Mouse (Mus musculus) left cerebral cortex, postnatal 14 days (tissue): Measurements from ENCODE around the gene Nudt3. TPM values are rescaled to one million over a fixed set of nuclear protein-coding genes. Genes with fewer than 3 reads are reported as not detected.
"Not testable (repeated sequence)": the region's sequence is repeated elsewhere in the genome, so short reads cannot be mapped to it uniquely, and the experiment has no call there.

Experiments
- DNase-seq, 2 experiments: peaks; one replicate each; pipeline ENCODE4 v3.0.0; 2021 to 2022; ENCODE audit warnings: low spot score in 2 of 2, mixed read lengths in 1 of 2
- intact Hi-C: fragments of 180-260 bp; cut with DNase I; formaldehyde crosslinking; loops from one replicate; pipeline ENCODE4 v1.15.1; 2025
- long read RNA-seq, 2 experiments: library from polyadenylated mRNA; stranded (forward); transcript quantifications; one replicate each; pipeline ENCODE4 v2.0.0; 2021
- total RNA-seq, 2 experiments: library from RNA; stranded (reverse); gene quantifications; 2 replicates each; pipeline ENCODE4 v1.2.3; 2021

Nudt3 gene
- total RNA-seq: 100 to 1,000 TPM; 514 to 519 TPM
- long read RNA-seq, experiment 1, transcript Nudt3-203 (5 exons, 996 nt): minor isoform, 9 of 181 reads
- long read RNA-seq, experiment 1, transcript Nudt3-201 (5 exons, 2,223 nt): major isoform, 65 of 181 reads
- long read RNA-seq, experiment 1, partial matches to known transcripts: 1 of 181 reads
- long read RNA-seq, experiment 1, other reads (novel, unspliced or antisense): 105 of 181 reads
- long read RNA-seq, experiment 2, transcript Nudt3-203 (5 exons, 996 nt): minor isoform, 5 of 169 reads
- long read RNA-seq, experiment 2, transcript Nudt3-201 (5 exons, 2,223 nt): major isoform, 58 of 169 reads
- long read RNA-seq, experiment 2, partial matches to known transcripts: 0 of 169 reads
- long read RNA-seq, experiment 2, other reads (novel, unspliced or antisense): 106 of 169 reads

GRCm38 (mm10) chr17:27623360-27624326, at the start of gene Nudt3:
Nudt3 (minus strand) TSS chr17:27623495.
- peak; percentile 87 to 89 for DNase-seq
- intact Hi-C loops: loop anchor here (2.0 to 5.0 kb wide), 2 partner anchors 36 to 59 kb away; partner anchors contain the start of gene AI413582

DNA sequence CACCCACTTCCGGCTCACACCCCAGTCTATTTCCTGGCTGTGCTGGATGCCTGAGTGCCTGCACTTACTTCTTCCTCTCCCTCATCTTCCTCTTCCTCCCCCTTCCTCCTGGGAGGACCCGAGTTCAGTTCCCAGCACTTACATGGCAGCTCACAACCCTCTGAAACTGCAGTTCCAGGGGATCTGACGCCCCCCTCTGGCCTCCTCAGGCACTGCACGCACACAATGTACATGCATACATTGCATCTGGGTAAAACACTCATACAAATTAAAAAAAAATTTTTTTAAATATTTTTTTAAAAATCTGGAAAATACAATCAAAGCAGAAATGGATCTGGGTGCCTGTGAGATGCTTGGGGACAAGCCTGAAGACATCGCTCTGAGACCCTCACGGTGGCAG, 48.4 kb upstream of the Nudt3 start:
- intact Hi-C loops: no loop called here
- DNase-seq: no peak

DNA sequence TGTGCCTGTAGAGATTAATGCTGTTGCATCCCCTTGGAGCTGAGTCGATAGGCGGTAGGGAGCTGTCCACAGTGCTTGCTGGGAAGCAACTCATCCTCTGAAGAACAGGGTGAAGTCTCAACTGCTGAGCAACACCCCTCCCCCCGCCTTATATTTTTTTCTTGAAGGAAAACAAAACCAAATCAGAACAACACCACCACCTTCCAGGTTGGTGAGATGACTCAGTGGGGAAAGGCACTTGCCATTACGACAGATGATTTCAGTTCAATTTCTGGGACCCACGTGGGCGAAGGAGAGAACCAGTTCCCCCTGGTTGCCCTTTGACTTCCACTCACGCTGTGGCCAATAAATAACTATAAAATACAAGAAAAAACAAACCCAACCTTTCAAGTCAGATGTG, 35.5 kb upstream of the Nudt3 start:
- DNase-seq: no peak
- intact Hi-C loops: no loop called here

DNA sequence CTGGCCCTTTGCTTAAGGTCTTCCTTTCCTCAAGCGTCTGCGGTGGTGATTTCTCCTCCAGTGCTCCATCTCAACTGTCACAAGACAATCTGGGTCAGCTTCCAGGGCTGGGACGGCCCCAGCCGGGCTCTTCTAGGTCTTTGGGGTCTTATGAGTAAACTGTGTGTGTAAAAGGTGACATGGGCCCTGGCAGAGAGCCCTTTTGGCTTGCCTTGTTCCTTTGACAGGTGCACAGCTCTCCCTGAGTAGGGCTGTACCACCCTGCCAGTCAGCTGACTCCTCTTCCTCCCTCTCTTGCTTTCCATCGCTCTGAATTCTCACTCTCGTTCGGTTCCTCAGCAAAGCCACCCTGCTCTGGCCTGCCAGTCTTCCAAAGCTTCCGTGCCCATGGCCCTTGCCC, 33.8 kb upstream of the Nudt3 start:
- intact Hi-C loops: no loop called here
- no peak for DNase-seq

DNA sequence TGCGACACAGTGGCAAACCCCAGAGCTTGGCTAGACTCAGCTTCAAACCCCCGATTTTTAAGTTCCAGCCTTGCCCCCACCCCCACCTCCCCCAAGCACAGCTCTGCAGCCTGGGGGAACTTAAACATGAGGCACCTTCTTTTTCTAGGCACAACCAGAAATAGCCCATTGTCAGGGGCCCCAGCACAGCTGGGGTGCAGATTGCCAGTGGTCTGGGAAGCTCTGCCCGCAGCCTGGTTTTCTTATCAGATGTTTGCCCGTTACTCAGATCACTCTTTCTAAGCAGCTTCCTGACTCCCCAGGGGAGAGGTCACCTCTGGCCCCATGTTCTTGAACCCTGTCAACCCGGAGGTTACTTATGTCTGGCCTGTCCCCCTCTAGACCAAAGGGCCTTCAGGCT, 33.1 kb upstream of the Nudt3 start:
- no peak for DNase-seq
- intact Hi-C loops: no loop called here

- intact Hi-C loops: no loop called here
- DNase-seq: peak; percentile 81 to 88
Observed at GRCm38 (mm10) chr17:27656011-27656399, 32.7 kb upstream of the Nudt3 start.

DNA sequence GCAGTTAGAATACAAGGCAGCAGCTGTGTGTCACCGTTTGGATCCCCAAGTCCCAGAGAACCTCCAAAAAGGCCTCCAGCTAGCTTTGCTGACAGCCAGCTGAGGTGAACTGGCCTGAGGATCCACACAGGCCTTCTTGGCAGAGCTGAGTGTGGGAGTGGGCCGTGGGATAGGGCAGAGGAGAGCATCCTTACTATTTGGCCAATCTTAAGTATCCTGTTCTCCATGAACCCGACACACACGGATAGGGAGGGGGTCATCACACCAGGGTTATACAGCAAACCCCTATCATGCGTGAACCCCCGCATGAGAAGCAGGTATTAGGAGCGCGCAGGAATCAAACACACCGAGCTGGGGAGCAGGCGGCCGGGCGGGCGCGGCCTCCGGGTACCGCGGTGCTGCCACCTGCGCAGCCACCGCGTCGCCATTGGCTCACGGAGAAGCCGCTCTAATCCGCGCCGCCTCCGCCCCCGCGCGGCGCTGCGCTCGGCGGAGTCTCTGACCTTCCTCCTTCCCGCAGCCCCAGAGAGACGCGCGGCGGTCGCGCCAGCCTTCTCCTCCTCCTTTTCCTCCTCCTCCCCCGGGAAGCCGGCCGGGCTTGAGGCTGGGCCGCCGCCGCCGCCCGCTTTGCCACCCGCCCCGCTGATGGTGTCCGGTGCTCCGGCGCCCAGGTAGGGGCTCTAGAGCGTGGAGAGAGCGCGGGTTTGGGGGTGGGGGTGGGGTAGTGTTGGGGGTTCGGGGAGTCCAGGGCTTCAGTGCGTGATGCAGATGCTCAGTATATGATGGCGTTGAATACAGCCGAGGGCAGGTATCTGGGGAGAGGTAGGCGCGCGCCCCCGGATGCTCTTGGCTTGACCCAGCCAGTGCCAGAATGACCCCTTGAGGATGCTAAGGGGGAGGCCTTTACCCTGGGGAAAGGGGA, 32.1 kb upstream of the Nudt3 start, which contains the start of gene Pacsin1:
Pacsin1 (plus strand) TSS at position 421 of the 922 bp plus-strand sequence.
- intact Hi-C loops: loop anchor here (2.0 kb wide), 1 partner anchor 17 kb away; no protein-coding TSS in a partner anchor
- DNase-seq: peak; percentile 81 to 83

- DNase-seq: no peak
- intact Hi-C loops: no loop called here
Observed at GRCm38 (mm10) chr17:27653253-27653959, 30.1 kb upstream of the Nudt3 start.

DNA sequence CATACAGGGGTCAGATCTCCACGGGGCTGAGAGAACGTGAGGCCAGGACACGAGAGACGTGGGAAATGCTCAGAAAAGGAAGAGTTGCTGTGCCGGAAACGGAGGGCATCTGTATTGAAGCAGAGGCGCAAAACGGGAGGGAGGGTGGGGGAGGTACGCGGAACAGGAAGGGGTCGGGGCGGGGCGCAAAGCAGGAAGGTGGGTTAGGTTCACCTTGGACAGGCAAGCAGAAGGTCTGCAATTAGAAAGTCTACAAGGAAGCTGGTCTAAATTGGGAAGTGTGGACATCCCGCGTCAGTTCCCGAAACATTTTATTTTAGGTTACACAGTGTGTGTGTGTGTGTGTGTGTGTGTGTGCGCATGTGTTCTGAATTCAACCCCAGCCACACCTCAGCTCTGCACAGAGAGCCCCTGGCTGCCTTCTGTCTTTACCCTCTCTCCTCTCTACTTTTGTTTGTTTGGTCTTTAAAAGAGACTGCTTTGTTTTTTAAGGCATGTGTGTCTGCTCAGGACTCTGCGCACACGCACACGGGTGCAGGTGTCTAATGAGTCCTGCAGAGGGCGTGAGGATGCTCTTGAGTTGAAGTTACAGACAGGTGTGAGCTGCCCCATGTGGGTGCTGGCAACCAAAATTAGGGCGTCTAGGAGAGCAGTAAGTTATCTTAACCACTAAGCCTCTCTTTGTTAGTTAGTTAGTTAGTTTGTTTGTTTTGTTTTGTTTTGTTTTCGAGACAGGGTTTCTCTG, 28.9 kb upstream of the Nudt3 start:
- intact Hi-C loops: no loop called here

GRCm38 (mm10) chr17:27650586-27650985, 27.3 kb upstream of the Nudt3 start:
- intact Hi-C loops: no loop called here

More for the DNA sequence above, 28.9 kb upstream of the Nudt3 start:
- no peak for DNase-seq

DNA sequence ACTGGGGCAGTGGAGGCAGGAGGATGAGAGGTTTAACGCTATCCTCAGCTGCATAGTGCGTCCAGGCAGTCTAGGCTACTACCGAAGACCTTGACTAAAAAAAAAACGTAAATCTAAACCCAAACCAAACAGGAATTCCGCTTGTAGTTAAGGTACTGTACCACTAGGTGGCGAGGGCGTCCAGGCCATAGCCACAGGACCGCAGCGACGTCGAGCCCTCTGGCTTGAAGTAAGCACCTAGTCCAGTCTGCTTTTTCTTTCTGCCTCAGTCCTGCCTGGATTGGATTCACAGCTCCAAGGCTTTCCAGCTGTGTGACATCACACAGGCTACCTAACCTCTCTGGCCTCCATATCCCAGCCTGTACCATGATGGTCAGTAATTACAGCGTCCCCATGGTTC, 26.9 kb upstream of the Nudt3 start:
- no peak for DNase-seq
- intact Hi-C loops: no loop called here

More at GRCm38 (mm10) chr17:27650586-27650985, 27.3 kb upstream of the Nudt3 start:
- no peak for DNase-seq

DNA sequence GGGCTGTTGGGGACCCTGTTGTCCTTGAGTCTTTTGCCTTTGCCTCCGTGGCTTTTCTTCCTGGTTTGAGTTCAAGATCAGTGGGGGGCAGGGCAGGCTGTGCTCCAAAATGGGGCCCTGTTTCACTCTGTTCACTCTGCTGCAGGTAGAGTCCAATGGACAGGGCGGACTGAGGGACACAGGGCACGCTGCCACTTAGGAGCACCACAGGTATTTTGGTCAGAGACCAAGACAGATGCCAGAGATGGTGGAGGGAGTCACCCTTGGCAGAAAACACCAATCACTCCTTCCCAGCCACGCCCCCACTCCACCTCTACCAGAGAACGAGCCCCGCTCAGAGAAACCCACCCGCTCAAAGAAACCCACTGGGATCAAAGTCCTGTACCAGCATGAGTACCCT, 22.5 kb upstream of the Nudt3 start:
- no peak for DNase-seq
- intact Hi-C loops: no loop called here

- intact Hi-C loops: loop anchor here (5.0 kb wide), 1 partner anchor 118 kb away; no protein-coding TSS in a partner anchor
Observed at GRCm38 (mm10) chr17:27644572-27644971, 21.3 kb upstream of the Nudt3 start.

GRCm38 (mm10) chr17:27643756-27644155, 20.5 kb upstream of the Nudt3 start:
- no peak for DNase-seq
- intact Hi-C loops: loop anchor here (5.0 kb wide), 1 partner anchor 119 kb away; no protein-coding TSS in a partner anchor

More at GRCm38 (mm10) chr17:27644572-27644971, 21.3 kb upstream of the Nudt3 start:
- DNase-seq: no peak

- peak in 1 of 2 experiments; percentile 43 for DNase-seq
- intact Hi-C loops: loop anchor here (5.0 kb wide), 1 partner anchor 119 kb away; no protein-coding TSS in a partner anchor
Observed at GRCm38 (mm10) chr17:27643101-27643500, 19.8 kb upstream of the Nudt3 start.

- intact Hi-C loops: loop anchor here (5.0 kb wide), 1 partner anchor 120 kb away; no protein-coding TSS in a partner anchor
- DNase-seq: peak; percentile 85 to 92
Observed at GRCm38 (mm10) chr17:27642491-27643062, 19.3 kb upstream of the Nudt3 start.

- DNase-seq: not testable (repeated sequence)
- intact Hi-C loops: loop anchor here (2.0 to 5.0 kb wide), 2 partner anchors 15 to 122 kb away; partner anchors contain the start of gene Pacsin1
Observed at GRCm38 (mm10) chr17:27639851-27640250, 16.6 kb upstream of the Nudt3 start.
